Mouse (Mus musculus) frontal cortex, postnatal 10 days (tissue): ENCODE results near the gene Tmem247.
A peak's percentile ranks its signal among the peaks of the same experiment; 100 is the strongest.

Experiments
- DNase-seq, 2 experiments: peaks; one replicate each; pipeline ENCODE4 v3.0.0; 2022; ENCODE audit warnings: low spot score in 2 of 2, mixed read lengths in 1 of 2

The Tmem247 gene

DNA sequence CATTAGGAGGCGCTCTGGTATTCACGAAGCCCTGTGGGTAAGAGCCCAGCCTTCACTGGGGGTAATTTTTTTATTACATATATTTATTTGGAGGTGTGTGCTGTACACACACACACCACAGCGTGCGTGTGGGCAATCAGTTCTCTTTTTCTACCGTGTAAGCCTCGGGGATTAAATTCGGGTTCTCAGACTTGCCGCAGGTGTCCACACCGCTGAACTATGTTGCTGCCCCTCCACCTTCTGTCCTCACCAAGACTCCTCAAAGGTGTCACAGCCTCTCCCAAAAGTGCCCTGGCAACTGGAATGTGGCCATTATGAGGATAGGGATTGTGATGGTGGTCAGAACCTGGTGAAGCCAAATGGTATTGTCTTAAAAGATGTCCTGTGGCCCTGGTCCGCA lies at the start of gene Tmem247:
Gene Tmem247 (plus strand): TSS at position 301 of the 400 bp plus-strand sequence.
- no peak for DNase-seq

DNA sequence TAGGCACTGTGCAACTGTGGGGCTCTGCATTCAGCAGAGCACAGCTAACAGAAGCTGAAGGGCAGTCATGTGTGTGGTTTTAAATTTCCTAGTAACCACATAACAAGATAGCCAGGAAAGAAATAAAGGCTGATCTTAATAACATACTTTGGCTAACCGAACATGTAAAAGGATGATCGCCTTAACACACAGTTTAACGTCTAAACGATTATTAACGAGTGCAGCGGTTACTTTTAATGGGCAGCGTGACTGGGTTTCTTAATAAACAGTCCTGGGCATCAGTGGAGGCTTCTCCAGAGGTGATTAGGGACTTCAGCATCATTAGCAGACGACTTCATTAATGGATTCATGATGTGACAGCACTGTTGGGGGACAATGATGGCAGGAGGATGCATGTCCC lies 46.6 kb upstream of the Tmem247 start:
- DNase-seq, result no peak

DNA sequence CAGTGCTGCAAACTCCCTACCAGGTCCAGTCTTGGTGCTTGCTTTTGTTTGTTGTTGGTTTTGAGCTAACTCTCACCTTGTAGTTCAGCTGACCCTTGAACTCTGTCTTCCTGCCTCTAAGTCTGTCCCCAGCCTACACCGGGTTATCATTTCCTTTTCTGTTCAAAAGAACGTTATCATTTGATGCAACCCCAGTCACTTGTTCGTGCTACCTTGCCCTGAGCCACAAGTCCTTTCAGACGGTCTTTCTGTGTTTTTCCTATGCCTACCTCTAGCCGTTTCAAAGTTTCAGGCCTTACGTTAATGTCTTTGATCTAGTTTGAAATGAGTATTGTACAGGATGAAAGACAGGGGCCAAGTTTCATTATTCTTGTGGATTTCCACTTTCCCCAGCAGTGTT lies 44.5 kb upstream of the Tmem247 start:
- no peak for DNase-seq

DNA sequence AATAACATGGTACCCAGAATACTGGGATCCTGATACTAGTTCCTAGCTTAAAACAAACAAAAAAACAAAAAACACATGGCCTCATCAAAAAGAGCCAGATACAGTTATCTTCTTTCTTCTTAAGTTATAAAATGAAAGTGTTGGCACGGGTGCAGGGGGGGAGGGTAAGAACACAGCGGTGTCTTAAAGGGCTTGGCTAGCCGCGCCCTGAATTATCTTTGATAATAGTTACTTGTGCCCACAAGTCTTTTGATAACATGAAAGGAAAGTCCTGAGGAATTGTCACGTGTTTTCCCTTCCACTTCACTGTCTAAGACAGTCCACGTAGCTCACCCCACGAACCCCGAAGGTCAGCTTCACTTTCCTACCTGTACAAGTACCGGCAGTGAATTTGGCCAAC lies 40.2 kb upstream of the Tmem247 start:
- no peak for DNase-seq

DNA sequence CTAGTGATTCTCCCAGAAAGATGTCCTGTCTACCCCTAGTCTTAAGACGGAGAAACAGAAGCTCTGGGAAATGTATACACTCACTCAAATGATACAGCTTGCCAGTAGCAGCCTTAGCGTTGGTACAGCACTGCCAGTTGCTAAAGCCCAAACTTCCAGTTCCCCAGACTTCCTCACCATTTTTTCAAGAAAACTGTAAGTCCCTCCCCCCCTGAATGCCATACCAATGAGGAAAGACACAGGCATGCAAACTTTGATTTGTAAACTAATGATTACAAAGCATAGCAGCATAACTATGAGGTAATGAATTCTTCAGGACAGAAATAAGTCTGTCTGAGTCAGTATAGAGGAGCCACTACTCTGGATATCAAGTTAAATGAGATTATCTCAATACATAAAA lies 39.4 kb upstream of the Tmem247 start:
- no peak for DNase-seq

DNA sequence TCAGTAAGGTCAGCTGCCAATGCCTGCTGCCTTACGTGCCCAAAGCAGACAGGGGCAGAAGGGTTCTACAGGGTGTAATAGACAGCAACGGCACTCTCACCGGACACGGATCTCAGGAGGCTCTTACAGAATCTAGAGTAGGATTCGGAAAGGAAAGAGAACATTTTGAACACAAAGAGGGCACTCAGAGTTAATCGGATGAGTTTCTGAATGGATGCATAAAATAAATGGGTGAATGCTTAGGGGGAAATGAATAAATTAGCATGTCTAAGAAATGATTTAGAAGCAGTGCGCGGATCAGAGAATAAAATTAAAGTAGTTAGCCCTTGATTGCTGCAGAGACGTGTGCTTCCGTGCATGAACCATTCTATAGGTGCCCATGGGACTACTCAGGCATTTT lies 37.1 kb upstream of the Tmem247 start:
- DNase-seq, result no peak

DNA sequence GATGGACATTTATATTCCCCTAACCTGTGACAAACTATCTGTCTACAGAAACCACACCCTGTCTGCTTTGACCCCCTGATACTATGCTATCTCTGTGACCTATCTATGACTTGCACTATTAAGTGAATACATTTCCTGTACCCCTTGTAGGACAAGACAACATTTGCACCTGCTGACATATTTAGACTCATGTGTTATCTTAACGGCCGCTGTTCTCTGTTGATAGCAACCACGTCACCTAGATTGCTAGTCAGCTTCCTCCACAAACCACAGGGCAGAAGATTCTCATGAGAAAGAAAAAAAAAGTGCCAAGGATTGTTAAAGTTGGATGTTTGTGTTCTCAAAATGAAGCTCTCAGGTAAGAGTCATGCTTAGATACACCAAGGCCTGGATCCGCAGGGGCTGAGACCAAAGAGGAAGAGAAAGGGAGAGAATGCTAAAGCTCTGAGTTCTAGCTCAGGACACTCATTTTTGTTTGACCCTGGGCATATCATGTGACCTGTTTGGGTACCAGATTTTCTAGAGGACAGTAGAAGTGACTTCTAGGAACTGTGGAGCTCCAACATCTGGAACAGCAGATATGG lies 36.6 kb upstream of the Tmem247 start:
- DNase-seq, result no peak

DNA sequence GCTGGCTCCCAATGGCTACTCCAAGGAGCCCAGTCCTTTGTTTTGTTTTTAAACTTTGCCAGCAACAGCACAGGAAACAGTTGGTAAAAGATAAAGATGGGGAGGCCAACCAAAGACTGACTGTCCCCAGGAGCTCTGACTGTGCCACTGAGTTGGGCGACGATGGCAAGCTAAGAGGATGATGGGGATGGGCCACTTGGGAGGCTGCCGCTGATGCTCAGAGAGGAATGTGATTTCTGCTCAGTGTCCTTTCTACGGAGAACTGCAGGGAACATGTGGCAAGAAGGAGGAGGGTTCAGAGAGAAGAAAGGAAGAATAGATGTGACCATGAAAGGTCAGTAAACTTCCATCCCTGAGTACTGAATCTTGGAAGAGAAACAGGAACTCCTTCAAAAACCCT lies 22.0 kb upstream of the Tmem247 start:
- no peak for DNase-seq

DNA sequence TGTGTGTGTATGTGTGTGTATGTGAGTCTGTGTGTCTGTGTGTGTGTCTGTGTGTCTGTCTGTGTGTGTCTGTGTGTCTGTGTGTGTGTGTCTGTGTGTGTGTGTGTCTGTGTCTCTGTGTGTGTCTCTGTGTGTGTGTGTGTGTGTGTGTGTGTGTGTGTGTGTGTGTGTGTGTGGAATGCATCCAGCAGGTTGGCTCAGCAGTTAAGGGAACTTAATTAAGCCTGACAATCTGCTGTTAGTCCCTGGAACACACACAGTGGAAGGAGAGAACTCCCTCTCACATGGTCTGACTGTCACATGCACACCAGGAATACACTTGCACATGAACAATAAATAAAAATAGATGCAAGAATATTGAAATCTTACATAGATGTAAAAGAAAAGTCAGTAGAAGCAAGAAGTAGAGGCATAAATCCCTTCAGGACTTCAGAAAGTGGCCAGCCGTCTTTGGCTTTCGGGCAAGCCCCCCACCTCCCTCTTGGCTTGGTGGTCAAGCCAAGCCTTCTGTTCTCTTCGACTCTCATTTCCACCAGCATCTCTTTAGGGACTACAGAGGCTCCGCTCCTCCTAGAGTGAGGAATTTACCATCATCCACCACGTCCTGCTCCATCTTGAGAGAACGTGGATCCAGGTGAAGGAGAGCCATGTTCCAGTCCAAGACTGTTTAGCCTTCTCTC lies 19.5 kb upstream of the Tmem247 start:
- DNase-seq, result no peak

DNA sequence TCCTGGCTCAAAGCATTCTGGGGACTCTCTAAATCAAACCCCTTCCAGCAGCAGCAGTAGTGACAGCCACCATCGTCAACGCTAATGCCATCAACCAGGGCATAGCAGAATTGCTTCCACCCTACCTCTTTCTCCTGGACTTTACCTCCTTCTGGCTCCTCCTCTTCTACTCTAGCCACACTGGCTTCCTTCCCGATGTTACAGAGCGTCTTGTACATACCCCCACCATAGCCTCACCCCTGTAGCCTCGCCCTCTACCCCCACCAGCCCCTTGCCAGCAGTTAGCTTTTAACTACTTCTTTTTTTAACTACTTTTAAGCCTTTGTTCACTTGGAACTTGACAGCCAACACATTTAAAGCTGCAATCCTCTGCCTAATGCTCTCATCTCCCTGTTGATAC lies 17.3 kb upstream of the Tmem247 start:
- no peak for DNase-seq

DNA sequence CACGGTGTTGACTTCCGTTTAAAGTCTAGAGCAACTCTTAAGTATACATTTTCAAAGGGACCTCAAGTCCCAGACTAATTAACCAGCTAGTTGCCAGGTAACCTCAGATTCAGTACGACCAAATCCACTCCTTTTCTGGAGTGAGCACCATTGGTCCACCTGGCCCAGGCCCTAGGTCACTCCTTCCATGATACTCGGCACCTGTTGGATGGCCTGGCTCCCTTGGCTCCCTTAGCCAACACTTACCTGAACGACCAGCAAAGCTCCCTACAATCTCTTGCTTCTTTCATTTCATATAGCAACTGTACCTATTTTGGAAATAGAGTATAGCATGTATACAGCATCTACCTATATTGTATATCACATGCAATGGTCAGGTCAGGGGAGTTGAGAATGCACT lies 16.6 kb upstream of the Tmem247 start:
- DNase-seq, result no peak

DNA sequence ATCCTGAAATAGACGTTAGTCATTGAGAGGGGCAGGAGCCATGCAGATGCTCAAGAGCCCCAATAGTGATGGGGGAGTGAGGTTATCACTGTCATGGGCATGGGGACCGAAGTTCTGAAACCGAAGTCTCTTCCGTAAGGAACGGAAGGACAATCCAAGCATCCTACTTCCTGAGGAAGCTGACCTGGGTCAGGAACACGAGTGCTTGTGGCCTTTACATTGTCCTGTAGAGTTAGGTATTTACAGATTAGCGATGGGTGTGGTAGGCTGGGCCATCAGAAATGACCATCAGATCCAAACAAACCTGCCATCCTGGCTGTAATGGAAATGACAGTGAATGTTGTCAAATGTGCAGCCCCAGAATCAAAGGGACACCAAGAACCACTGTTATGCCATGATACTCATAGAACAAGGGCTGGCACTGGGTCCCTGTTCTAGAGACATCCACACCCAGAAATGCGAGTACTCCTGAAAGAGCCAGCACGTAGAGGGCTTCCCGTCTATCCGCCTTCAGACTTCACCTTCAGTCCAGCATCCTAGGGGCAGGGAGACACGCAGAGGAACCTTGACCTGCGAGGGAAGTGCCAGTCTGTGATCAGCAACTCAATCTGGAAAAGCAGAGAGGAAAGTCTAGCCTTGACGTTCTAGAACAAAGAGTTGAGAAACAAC lies 14.6 kb upstream of the Tmem247 start:
- no peak for DNase-seq

DNA sequence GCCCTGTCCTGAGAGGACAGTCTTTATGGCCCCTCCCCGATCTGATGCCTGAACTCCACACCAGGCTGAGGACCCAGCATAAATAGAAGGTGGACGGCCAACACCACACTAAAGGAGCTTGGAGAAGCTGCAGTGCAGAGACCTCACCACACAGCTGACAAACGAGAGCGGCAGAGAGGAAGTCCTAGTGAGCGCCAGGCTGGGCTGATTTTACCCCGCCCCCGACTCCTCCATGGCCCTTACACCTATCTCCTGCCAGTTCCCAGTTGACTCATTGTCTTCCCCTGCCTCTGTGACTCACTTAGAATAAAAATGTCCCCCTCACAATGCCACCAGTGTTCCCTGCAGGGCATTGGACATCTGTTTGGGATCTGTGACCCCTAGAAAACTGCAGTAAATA lies 13.6 kb upstream of the Tmem247 start:
- DNase-seq, result no peak

DNA sequence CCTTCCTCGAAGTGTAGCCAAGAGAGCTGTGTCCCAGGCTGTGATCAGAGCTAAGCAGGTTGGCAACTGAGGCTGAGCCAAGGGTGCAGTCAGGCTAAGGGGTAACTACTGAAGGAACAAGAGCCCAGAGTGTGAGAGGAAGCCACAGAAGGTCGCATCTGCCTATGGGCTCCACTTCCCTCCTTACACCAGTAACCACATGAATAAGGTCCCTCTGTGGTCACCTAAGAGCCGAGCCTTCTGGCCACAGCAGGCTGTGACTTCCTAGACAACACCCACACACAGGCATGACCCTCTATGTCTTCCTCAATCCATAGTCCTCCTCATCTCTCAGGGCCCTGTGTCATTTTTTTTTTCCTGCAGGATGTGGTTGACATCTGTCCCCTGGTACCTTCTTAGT lies 12.9 kb upstream of the Tmem247 start:
- DNase-seq, result no peak

DNA sequence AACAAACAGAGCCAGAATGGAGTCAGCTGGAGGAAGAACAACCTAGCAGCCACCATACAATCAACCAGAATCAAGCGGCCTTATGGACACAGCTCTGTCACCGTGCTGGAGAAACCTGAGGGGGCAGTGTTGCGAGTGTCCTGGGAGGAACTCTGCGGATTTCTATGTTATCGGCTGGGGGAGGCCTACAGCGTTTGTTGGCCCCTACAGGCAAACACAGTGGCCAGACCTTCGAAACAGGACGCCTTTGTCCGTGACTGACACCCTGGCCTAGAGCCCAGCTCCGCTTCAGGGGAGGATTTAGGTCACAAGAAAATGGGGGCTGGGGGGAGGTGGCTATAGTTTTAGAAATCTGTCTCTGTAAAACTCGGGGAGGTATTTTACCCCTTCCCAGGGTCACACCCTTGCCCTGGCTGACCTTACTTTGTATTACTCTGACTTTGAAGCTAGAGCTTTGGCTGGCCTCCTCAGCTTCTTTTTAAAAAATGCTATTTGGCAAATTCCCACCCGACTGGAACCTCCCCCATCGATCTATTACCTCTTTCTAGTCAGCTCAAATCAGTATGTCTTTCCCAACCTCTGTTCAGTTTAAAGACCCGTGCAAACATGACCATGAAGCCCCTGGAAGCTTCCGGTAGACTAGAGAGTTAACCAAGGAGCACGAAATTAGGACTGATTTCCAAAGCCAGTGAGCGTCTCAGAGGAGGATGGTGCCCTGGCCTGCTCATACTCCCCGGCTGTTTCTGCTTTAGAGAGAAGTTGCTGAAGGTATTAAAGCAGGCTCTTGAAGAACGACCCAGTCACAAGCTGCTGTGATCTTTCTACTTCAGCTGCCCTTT lies 11.6 kb upstream of the Tmem247 start:
- DNase-seq, result peak; percentile 62

DNA sequence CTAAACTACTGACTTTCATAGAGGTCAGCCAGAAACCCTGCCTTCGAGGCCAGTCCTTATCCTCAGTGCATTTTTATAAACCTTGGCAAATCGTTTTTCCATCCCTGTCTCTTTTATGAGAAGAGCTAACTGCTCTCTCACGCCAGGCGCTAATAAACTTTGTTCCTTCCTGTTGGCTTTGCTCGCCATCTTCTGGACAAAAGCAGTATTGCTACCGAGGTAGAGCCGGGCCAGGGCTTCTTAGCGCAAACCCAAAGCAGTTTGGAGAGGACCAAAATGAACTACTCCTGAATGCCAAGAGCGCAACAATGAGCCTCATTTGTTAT lies 11.0 kb upstream of the Tmem247 start:
- DNase-seq, result peak in 1 of 2 experiments; percentile 84

DNA sequence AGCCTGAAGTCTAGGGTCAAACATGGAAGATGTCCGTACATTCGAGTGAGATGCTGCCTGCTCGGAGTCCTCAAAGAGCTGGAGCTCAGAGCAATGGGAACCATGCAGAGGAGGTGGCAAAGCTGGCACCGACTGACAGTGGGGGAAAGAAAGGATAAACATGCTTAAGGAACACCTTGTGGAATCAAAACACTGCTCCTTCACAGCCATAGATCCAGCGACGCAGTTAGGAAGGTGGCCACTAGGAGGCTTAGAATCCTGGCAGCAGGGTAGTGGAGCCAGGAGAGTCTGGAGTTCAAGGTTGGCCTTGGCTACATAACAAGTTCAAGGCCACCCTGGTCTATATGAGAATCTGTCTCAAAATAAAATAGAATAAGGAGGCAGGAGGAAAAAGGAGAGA lies 10.5 kb upstream of the Tmem247 start:
- no peak for DNase-seq

DNA sequence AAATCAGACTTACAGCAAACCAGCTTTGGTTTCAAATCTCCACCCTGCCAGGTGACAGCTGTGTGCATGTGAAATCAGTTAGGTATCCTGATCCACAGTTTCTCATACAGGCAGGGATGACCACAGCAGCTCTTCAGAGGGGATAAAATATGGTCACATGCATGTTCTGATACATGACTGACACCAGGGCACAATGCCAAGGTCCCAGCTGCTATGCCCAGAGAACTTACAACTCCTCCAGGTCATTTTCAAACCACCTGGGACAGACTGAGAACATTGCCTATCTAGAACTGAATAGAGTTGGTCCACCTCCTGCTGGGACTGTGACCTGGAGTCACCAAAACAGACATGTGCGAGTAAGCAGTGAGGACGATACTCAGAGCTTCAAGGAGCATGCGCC lies 10.1 kb upstream of the Tmem247 start:
- DNase-seq, result no peak

DNA sequence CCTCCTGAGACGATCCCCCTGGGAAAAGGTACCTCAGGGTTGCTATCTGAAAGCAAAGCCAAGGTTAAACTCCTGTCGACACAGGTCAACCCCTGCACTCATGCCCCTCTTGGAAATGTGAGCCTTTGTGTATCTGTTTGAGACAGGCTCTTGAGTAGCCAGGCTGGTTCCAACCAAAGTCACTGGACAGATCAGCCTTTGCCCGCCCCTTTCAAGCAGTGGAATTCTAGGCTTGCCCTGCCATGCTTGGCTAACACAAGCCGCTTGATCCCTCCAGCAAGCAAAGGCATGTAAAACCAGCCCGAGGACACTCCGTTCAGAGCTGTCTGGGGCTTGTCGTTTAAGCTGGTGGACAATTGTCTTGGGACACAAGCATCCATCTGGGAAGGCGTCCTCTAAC lies 8.8 kb upstream of the Tmem247 start:
- DNase-seq, result no peak

DNA sequence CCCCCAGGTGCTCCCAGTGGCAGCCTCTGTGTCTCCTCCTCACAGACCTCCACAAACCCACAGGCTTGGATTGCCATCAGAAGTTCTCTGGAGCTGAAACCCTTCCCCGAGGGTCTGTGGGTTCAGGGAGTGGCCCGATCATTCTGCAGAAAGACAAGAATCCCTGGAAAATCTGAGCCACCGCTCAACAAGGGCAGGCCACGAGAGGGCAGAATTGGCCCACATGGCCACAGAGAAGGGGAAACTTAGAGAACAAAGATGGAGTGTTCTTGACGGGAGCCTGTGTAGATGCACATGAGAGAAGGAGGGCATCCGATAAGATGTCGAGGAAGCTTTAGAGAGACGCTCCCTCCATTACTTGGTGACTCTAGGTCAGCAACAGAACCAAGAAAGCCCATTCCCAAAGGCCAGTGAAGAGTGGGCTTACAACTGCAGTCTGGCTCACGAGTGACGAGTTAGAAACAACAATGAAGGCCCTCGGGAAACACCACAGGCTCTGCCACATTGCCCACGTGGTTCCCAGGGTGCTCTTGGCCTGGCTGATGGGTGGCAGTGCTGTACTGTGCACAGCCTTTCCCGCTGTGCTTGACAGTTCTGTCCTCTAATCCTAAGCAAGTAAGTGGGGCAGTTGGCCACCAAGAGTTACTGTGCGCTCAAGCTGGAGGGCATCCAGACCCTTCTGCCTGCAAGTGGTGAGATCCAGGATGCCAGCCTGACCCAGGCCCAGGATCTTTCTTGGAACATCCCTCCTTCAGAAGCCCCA lies 7.2 kb upstream of the Tmem247 start:
- peak in 1 of 2 experiments; percentile 47 for DNase-seq

DNA sequence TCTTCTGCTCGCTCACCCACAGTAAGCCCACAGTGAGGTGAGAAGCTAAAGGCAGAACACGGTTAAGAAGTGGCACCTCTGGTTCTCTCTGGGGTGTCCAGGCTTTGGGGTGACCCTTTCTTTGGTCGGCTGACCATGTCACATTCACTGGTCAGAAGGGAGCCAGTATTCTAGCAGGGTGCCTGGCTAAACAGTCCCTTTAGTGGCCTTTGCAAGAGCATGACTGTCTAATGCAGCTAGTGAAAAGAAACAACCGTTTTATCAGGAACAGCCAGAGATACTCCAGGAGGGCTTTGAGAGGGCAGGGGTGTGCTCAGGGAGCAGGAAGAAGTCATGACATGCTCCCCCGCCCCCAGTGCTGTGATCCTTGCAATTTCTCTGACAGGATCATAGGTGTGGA lies 5.9 kb upstream of the Tmem247 start:
- DNase-seq, result no peak
